Mouse (Mus musculus) myocyte (in vitro differentiated cells): Measurements from ENCODE around the gene Osbpl3.

ENCODE experiments used
- CEBPB ChIP-seq: IDR thresholded peaks from 2 replicates; pipeline ENCODE4 v1.6.1; 2011; ENCODE audit warnings: mild to moderate bottlenecking, moderate library complexity; ENCODE audit not compliant: poor library complexity, insufficient read depth, severe bottlenecking
- E2F4 ChIP-seq: IDR thresholded peaks from one replicate; pipeline ENCODE4 v1.6.1; 2011; ENCODE audit warnings: mild to moderate bottlenecking, control low read depth, moderate library complexity; ENCODE audit not compliant: insufficient read depth
- MAX ChIP-seq: IDR thresholded peaks from one replicate; pipeline ENCODE4 v1.6.1; 2011; ENCODE audit warnings: low read depth, mild to moderate bottlenecking, control low read depth
- MYOD1 ChIP-seq, 3 experiments: IDR thresholded peaks; one replicate each; pipeline ENCODE4 v1.6.1; 2011; ENCODE audit warnings: control low read depth in 2 of 3, low read depth in 2 of 3, mild to moderate bottlenecking in 2 of 3, moderate library complexity in 1 of 3; ENCODE audit not compliant: insufficient read length in 2 of 3, control insufficient read depth in 1 of 3
- MYOG ChIP-seq, 3 experiments: IDR thresholded peaks; one replicate each; pipeline ENCODE4 v1.6.1; 2011; ENCODE audit warnings: control low read depth in 2 of 3, low read depth in 2 of 3, mild to moderate bottlenecking in 2 of 3; ENCODE audit not compliant: insufficient read length in 2 of 3, control insufficient read depth in 1 of 3, insufficient read depth in 1 of 3
- POLR2A ChIP-seq: IDR thresholded peaks from one replicate; pipeline ENCODE4 v1.6.1; 2011; ENCODE audit warnings: low read depth, mild to moderate bottlenecking, control low read depth, moderate library complexity; ENCODE audit not compliant: insufficient read length
- POLR2AphosphoS2 ChIP-seq: IDR thresholded peaks from one replicate; pipeline ENCODE4 v1.6.1; 2011; ENCODE audit warnings: low read depth, control low read depth; ENCODE audit not compliant: insufficient read length
- REST ChIP-seq: IDR thresholded peaks from one replicate; pipeline ENCODE4 v1.6.1; 2011; ENCODE audit warnings: mild to moderate bottlenecking, control low read depth, moderate library complexity; ENCODE audit not compliant: insufficient read depth, insufficient read length
- SRF ChIP-seq: IDR thresholded peaks from one replicate; pipeline ENCODE4 v1.6.1; 2011; ENCODE audit warnings: low read depth; ENCODE audit not compliant: control insufficient read depth, insufficient read length
- TCF12 ChIP-seq: IDR thresholded peaks from one replicate; pipeline ENCODE4 v1.6.1; 2011; ENCODE audit warnings: mild to moderate bottlenecking, control low read depth; ENCODE audit not compliant: poor library complexity, insufficient read depth, severe bottlenecking
- TCF3 ChIP-seq: IDR thresholded peaks from one replicate; pipeline ENCODE4 v1.6.1; 2011; ENCODE audit warnings: low read depth, control low read depth; ENCODE audit not compliant: insufficient read length
- USF1 ChIP-seq: IDR thresholded peaks from one replicate; pipeline ENCODE4 v1.6.1; 2011; ENCODE audit warnings: low read depth, mild to moderate bottlenecking, control low read depth, moderate library complexity

GRCm38 (mm10) chr6:50309019-50309418 lies 147.0 kb downstream of the Osbpl3 start:
- TF ChIP-seq POLR2A: no peak
- no peak for TF ChIP-seq MYOG (IDR thresholded peaks at IDR 0.05; ENCODE audit: control insufficient read depth in 1 of 3, insufficient read depth in 1 of 3, insufficient read length in 2 of 3, low read depth in 2 of 3)
- no peak for TF ChIP-seq MAX
- TF ChIP-seq TCF3: no peak
- no peak for TF ChIP-seq USF1
- TF ChIP-seq CEBPB: no peak
- no peak for TF ChIP-seq TCF12
- no peak for TF ChIP-seq E2F4
- no peak for TF ChIP-seq POLR2AphosphoS2
- no peak for TF ChIP-seq MYOD1 (IDR thresholded peaks at IDR 0.05; ENCODE audit: control insufficient read depth in 1 of 3, insufficient read length in 2 of 3, low read depth in 2 of 3)
- TF ChIP-seq REST: no peak
- no peak for TF ChIP-seq SRF
